Mouse (Mus musculus) leukemia stem cell, adult 10-12 weeks (primary cell): Measurements from ENCODE around the gene Fitm2. TPM values are rescaled to one million over a fixed set of nuclear protein-coding genes. Genes with fewer than 3 reads are reported as not detected.

Experiments used
- polyA plus RNA-seq: library from polyadenylated mRNA; stranded (reverse); fragments of >175 nt; gene quantifications from 2 replicates; pipeline ENCODE4 v1.2.3, GENCODE M21; 2012; ENCODE audit warnings: low replicate concordance

Fitm2 gene
- 3.6 and 6.0 TPM in 2 replicates for polyA plus RNA-seq

GRCm38 (mm10) chr2:163472466-163472851 is at the start of gene Fitm2:
TSS of gene Fitm2 (minus strand) at chr2:163472629.

GRCm38 (mm10) chr2:163506300-163507004 is 34.0 kb upstream of the Fitm2 start, which contains the start of gene Hnf4a:
TSS of gene Hnf4a (plus strand) at chr2:163506808.

GRCm38 (mm10) chr2:163492018-163492417 is 19.6 kb upstream of the Fitm2 start, which contains the start of gene R3hdml:
TSS of gene R3hdml (plus strand) at chr2:163492318.

GRCm38 (mm10) chr2:163438246-163438618 is 34.2 kb downstream of the Fitm2 start, which contains the start of gene Gdap1l1:
TSS of gene Gdap1l1 (plus strand) at chr2:163438476.

GRCm38 (mm10) chr2:163424597-163424996 is 47.8 kb downstream of the Fitm2 start, which contains the start of gene Oser1:
TSS of gene Oser1 (minus strand) at chr2:163424697.

Other genes with a start within 250 kb of the Fitm2 start
- not detected in 2 replicates for gene Jph2, start 74.6 kb downstream of the Fitm2 start, polyA plus RNA-seq
- 2.0 and 3.8 TPM in 2 replicates for gene Oser1, start 47.9 kb downstream of the Fitm2 start, polyA plus RNA-seq
- 0.15 TPM in 1 of 2 replicates, not detected in the other for gene Gdap1l1, start 34.2 kb downstream of the Fitm2 start, polyA plus RNA-seq
- not detected in 2 replicates for gene R3hdml, start 19.7 kb upstream of the Fitm2 start, polyA plus RNA-seq
- gene Hnf4a, start 34.2 kb upstream of the Fitm2 start, polyA plus RNA-seq: 0.27 and 0.46 TPM in 2 replicates
- gene Ttpal, start 129.7 kb upstream of the Fitm2 start, polyA plus RNA-seq: 17.9 and 83.9 TPM in 2 replicates
- gene Serinc3, start 172.5 kb upstream of the Fitm2 start, polyA plus RNA-seq: 41.8 and 151 TPM in 2 replicates
- gene Pkig, start 185.8 kb upstream of the Fitm2 start, polyA plus RNA-seq: 601 and 817 TPM in 2 replicates